Mouse (Mus musculus) frontal cortex, postnatal 14 days (tissue): ENCODE data around the gene Olfr1367.
A peak's percentile ranks its signal among the peaks of the same experiment; 100 is the strongest.

Experiments
- DNase-seq, 2 experiments: peaks; one replicate each; pipeline ENCODE4 v3.0.0; 2022; ENCODE audit warnings: low spot score in 2 of 2

Olfr1367 gene

DNA sequence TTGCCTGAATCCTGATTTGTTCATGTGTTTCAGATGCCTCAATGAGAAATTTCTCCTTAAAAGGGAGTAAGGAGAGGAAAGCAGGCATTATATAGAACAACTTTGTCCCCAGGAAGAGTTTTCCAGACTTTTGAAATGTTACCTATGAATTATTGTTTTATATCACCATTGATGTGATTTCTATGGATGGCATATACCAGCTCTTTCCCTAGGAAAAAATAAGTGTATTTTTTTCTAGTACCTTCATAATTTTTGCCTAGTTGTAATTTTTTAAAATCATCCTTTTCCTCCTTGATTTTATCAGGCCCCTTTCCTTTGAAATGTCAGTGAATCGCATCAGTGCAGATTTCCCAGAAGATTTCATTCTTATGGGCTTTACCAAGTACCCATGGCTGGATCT is at the start of gene Olfr1367:
Gene Olfr1367, plus strand, starts transcription at position 301 of the 400 bp plus-strand sequence.
- no peak for DNase-seq

DNA sequence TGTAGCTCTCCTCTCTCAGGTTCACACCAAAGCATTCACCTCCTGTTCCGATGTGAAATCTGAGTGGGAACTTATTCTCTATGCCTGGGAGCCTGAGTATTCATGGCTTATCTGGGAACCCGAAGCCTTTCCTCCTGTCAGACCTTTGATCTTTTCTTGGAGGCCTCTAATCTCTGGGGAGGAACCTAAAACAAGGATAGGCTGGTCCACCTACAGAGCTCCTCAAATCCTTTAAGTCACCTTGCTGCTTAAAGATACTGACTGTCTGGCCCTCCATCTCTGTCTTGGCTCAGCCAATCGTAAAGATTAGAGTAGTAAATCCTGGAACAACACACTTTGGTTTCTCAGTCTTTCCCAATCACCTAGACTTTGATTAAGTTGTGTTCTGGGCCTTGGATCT is 48.2 kb upstream of the Olfr1367 start:
- no peak for DNase-seq

DNA sequence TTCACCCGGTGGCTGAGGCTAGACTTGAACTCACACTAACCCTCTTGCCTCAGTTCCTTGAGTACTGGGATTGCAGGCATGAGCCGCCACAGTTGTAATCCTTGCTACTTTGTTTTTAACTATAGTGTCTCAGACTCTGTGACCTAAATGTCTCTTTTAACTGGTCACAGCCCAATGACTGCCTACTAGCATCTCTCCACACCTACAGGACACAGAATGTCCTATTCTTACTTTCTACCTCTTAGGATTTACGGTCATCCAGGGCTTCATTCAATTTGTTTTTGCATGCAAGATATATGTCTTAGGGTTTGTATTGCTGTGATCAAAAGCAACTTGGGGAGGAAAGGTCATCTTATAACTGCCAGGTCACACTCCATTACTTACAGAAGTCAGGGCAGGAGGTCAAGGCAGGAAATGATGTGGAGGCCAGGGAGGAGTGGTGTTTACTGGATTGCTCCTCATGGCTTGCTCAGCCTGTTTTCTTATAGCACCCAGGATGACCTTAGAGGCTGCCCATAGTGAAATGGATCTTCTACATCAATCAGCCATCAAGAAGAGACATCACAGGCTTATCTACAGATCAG is 42.1 kb upstream of the Olfr1367 start:
- no peak for DNase-seq

DNA sequence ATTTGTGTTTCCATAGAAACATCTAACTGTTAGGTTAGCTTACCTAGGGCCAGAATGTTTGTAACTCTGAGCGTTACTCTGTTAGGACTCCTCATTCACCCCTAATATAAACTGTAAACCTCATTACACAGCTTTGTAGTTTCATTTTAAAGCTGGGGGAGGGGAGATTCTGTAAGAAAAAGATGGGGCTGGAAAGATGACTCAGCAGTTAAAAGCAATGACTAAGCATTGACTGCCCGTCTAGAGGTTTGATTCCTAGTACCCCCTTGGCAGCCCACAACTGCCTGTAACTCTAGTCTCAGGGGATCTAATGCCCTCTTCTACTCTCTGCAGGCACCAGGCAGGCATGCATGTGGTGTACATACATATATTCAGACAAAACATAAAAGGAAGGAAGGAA is 36.9 kb upstream of the Olfr1367 start:
- DNase-seq = no peak

DNA sequence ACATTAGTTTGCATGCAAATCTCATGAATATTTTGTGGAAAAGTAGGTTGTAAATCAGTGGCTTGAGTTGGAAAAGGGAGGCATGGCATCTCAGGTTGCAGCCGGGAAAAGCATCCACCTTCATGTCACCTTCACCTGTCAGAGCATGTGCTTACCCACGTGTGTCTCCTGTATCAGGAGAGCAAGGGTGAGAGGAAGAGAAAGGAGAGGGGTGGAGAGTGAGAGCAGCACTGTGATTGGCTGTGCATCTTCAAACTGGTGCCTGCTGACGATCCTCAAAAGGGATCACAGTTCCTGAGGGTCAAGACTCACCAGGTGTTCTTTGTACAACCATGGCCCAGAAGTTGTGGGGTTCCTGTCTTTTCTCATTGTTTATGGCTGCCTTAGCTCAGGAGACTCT is 34.8 kb upstream of the Olfr1367 start, which contains the start of gene Gpx6:
Gene Gpx6, plus strand, starts transcription at position 200 of the 400 bp plus-strand sequence.
- DNase-seq = no peak

DNA sequence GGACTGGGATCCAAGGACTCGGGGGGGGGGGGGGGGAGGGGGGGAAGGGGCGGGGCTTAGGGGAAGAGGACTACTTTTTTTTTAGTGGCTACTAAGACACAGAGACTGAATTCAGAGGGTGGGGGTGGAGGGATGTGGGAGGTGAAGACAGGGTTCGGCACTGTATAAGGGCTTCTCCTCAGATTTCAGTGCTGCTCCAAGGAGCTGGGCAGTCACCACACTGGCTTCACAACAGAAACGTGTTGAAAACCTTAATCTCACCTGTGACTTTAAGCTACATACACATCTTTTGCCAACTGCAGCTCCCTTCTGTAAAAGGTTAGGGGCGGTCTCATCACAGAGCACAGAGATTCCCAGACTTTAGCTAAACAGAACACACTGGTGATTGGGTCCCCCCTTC is 33.9 kb upstream of the Olfr1367 start:
- no peak for DNase-seq

DNA sequence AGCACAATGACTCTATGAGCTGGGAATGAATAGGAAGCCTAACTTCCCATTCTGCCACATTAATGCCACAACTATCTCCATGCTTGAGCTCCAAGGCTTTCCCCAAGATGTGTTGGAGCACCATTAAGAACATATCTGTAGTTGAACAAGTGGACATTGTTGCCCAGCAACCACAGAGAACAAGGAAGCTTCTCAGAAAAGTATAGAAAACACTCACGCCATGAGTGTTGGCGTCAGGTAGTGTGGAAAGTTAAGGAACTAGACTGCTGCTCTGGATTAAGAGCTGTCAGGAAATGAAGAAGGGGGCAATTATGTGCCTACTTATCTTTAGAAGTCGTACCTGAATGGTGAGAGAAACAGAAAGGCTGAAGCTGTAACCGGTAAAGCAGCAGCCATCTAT is 32.8 kb upstream of the Olfr1367 start:
- no peak for DNase-seq

DNA sequence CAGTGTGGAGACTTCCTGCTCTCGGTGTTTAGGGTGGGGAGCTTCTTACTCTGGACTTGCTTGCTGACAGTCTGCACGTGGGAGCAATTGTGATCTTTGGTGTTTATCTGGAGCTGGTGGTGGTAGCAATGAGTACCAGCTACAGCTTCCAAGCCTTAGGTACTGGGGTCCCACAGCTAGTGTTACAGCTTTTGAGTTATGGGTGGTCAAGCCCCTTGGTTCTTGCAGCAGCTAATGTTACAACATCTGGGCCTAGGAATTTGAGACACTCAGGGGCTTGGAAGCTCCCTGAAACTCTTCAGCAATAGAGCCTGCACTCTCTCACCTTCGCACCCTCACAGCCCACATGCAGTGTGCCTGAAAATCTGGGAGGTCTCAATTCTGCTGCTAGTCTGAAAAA is 26.4 kb upstream of the Olfr1367 start:
- no peak for DNase-seq

DNA sequence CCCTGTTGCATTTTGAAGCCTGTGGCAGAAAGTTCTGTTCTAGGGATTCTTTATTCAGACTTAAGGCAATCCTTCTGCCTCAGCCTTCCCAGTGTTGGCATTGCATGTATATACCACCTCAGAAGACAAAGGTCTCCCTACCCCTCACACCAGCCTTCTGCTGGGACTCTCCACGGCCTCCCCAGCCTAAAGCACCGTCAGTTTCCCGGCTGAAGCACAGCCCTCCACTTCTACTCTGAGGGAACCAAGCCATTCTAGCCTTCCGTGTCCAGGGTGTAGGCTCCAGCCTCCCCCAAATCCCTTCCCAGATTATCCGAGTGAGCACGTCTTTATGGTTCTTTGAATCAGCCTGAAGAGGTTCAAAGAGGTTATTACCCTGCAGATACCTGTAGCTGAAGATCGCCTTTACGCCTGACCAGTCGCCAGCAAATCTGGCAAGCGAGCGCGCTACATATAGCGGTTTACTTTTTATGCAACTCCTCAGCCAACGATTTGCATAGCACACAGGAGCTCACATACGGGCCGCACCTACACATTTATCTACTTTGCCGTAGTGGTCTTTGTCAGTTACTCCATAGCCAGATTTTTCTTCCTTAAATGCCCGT is 24.7 kb upstream of the Olfr1367 start:
- DNase-seq = peak in 1 of 2 experiments; percentile 30

DNA sequence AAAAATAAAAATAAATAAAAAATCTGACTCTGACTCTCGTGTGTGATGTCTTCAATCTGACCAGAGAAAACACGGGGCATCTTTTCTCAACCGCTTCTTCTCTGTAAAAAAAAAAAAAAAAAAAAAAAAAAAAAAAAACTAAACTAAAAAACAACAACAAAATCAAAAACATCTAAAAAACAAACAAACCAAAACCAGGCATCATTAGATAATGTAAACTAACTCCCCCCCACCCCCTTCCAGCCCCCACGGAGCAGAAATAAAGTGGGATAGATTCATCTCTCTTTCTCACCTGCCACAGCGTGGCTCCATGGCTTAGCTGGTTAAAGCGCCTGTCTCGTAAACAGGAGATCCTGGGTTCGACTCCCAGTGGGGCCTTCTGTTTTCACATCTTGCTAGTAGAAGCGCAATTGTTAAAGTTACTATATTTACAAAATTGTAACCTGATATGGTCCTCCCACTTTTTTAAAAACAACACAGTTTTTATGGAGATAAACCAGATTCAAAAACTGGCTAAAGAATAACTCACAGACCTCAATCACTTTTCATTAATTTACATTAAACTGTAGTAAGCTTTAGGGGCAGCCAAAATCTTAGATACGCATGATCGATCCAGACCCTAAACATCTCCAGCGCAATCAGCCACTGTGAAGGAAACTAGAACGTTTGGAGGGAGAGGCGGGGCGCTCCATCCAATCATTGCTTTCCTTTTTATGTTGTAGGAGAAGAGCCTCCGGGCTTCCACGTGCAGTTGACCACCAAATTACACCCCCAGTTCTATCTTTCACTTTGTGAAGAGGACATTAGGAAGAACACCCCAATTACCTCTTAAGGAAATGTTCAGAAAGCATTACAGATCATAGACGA is 24.0 kb upstream of the Olfr1367 start:
- peak; percentile 16 to 69 for DNase-seq

DNA sequence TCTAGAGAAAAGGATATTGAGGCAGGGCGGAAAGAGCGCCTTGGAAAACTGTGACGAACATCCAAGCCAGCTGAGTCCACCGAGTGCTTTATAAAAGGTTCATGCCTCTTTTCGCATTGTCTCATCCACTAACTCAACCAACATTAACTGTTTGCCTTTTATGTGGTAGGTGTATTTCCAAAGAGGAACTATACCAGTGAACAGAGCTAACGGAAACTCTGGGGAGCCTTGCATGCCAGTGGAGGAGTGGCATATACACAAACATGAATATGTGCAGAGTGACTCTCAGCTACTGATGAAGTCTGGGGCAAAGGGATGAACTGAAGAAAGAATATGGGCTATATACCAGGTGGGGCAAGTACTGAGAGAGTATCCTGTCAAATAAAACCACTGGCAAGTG is 23.3 kb upstream of the Olfr1367 start:
- no peak for DNase-seq

DNA sequence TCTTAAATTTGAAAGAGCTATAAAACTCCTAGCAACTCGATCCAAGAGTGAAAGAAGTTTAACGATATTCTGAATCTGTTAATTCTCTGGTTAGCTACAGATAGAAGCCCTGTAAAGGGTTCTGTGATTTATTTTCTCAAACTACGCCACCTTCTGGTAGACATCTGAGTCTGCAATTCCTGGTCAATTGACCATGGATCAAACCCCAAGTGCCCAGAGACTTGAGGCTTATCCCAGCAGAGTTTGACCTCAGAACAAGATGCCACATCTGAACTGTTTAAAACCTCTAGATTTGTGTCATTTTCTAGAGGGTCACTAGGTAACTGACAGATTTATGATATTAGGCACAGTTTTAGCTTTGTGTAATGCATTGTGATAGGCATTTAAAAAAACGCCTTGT is 20.5 kb upstream of the Olfr1367 start:
- no peak for DNase-seq

DNA sequence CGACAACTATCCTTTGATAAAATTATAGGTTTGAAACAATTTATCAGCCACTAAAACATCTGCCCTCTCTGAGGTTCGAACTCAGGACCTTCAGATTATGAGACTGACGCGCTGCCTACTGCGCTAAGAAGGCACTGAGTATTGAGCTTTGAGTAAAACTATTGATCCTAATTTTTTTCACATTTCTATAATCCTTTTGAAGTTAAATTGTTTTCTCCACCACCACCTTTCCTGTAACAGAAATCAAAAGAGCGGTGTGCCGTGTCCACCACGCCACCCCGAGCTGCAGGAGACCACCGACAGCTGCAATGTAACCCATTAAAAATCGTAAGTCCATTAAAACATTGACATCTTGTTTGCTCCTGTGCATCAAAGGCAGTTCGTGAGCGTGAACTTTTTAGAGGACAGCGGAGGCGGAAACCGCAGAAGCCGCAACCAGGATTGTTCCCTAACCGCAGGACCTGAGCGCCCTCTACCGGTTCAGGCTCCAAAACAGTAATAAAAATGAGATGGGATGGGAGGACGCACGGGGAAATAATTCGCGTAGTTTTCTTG is 20.0 kb upstream of the Olfr1367 start:
- peak; percentile 48 to 75 for DNase-seq

DNA sequence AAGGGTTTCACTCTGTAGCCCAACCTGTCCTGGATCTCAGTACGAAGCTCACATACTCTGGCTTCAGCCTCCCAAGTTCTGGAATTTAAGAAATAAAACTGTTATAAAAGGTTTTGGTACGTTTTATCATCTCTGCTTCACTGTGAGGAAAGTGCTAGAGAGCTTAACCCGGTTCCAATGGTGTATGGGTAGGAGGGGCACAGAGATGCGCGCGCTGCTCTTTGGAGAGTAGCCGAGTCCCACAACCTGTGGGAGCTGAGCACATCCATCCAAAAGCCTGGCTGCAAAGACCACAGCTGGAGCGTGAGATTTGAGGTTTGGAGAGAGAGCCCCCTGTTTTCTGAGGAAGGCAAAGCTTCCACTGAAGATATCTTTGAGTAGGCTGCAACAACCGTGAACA is 19.3 kb upstream of the Olfr1367 start:
- DNase-seq = no peak

DNA sequence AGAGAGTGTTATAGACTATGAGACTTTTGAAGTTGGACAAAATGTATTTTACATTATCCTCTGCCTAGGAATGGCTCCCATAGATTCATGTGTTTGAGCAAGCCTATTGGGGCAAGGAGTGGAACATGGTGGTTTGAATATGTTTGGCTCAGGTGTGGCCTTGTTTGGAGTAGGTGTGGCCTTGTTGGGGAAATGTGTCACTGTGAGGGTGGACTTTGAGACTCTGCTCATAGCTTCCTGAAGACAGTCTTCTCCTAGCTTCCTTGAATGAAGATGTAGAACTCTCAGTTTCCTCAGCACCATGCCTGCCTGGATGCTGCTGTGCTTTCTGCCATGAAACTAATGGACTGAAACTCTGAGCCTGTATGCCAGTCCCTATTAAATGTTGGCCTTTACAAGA is 3.9 kb downstream of the Olfr1367 start:
- DNase-seq = no peak

DNA sequence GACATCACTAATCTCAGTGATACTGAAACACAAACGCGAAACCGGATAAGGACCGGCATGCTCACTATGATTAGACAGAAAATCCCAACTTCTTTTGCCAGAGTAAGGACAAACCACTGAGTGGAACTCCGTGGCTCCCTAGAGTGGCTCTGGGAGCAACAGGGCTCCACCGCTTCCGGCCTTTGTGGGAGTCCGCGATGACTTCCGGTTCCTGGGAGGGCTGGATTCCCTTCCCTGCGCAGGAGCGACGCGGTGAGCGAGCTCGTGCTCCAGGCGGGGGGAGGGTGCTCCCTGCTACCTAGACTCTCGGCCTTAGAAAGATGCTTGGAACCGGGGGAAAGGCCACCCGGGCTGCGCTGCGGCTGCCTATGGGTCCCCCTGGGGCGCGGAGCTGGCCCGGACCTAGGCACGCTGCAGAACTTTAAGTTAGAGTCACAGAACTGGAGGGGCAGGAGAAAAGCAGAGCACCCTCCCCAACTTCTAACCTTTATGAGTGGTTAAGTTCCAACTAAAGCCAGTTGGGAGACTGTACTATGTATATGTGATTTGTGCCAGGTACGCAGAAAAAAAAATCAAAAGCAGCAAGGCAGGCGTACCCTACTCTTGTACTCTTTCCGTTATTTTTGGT is 16.0 kb downstream of the Olfr1367 start, which contains the start of gene Zscan12:
Gene Zscan12, plus strand, starts transcription at position 200 of the 628 bp plus-strand sequence.
- peak; percentile 79 to 82 for DNase-seq

DNA sequence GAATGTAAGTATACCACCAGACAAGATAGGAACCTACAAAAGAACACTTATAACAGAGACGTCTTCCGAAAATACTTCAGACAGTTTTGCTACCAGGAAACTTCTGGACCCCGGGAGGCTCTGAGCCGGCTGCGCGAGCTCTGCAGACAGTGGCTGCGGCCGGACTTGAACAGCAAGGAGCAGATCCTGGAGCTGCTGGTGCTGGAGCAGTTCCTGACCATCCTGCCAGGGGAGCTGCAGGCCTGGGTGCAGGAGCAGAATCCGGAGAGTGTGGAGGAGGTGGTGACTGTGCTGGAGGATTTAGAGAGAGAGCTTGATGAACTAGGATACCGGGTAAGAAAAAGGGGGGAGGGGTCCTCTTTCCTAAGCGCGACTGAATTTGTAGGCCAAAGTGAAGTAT is 17.0 kb downstream of the Olfr1367 start:
- no peak for DNase-seq

DNA sequence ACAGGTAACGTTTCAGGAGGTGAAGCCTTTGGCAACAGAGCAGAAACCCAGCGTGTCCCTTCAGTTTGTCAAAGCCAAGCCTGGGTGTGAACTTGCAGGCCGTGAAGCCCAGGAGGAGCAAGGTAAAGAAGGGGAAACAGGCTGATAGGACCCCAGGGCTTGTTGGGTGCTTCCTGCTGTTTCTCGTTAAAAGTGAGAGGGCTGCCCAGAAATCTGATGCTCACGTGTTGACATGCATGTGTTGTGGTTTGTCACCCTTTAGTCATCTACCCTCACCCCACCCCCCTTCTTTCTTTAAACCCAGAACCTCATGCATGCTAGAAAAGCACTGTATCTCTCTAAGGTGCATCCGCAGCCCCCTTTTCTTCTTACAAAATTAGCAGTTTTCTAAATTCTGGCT is 19.9 kb downstream of the Olfr1367 start:
- DNase-seq = no peak

DNA sequence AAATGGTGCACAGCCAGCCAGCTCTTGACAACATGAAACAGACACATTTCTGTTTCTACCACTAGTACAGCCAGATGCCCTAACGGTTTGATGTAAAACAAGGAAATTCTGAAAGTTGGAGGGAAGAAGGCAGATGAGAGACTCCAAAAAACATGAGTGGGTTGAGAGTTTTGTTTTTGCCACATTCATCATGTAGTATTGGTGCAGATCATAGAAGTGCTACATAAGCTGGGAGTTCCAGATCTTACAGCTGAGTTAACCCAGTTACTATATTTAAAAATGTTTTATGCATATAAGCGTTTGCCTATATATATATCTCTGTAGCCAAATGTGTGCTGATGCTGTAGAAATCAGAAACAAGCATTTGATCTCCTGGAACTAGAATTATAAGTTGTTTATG is 26.0 kb downstream of the Olfr1367 start:
- no peak for DNase-seq

DNA sequence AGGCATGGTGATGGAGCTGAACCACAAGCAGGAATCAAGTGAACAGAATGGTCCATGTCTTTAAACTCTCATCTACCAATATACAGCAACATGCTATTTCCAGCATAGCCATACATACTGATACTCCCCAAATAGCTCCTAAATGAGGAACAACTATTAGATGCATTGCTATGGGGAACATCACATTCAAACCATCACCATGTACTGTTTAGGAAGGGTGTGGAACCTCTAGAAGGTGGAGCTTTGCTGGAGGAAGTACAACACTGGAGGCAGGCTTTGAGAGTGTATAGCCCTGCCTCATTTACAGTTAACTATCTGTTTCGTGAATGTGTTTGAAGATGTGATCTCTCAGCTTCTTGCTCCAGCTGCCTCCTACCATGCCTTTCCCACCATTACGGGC is 31.1 kb downstream of the Olfr1367 start:
- DNase-seq = no peak

DNA sequence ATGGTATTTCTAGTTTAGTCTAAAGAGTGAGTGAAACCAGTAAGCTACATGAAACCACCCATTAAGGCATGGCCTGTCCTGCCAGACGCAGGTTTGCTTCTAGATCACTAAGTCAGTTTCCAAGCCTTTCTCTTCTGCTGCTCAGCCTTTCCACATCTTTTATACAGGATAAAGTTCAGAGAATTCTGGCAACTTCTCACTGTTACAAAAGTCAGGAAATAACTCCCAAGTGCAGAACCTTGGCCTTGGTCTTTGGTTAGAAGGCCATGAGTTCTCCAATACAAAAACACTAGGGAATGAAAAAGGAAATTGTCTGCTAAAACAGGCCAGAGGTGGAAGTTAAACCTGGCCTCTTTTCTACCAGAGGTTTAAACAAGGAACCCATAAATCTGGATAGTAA is 48.5 kb downstream of the Olfr1367 start:
- DNase-seq = no peak

DNA sequence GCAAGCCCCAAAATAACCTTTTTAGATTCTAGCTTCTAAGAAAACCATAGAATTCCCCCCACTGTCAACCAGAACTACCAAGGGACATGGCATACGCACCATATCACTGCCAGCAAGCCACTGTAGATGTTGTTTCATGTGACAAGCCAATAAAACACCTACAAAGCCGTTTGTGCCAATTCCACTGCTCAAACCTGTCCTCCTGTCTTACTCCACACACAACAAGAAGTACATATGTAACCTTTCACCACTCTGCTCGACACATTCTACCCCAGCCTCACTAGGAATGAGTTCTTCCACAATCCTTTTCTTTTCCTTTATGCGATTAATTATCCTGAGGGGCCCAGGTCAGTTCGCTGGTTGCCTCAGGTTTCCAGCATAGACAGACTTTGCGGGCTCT is 48.9 kb downstream of the Olfr1367 start:
- no peak for DNase-seq
